Mouse (Mus musculus): ENCODE data around the gene Ddx11. TPM values are rescaled to one million over a fixed set of nuclear protein-coding genes. Genes with fewer than 3 reads are reported as not detected.

Gene Ddx11
- polyA plus RNA-seq (2012; rRNA removed) = 12.9 and 14.3 TPM in 2 replicates

DNA sequence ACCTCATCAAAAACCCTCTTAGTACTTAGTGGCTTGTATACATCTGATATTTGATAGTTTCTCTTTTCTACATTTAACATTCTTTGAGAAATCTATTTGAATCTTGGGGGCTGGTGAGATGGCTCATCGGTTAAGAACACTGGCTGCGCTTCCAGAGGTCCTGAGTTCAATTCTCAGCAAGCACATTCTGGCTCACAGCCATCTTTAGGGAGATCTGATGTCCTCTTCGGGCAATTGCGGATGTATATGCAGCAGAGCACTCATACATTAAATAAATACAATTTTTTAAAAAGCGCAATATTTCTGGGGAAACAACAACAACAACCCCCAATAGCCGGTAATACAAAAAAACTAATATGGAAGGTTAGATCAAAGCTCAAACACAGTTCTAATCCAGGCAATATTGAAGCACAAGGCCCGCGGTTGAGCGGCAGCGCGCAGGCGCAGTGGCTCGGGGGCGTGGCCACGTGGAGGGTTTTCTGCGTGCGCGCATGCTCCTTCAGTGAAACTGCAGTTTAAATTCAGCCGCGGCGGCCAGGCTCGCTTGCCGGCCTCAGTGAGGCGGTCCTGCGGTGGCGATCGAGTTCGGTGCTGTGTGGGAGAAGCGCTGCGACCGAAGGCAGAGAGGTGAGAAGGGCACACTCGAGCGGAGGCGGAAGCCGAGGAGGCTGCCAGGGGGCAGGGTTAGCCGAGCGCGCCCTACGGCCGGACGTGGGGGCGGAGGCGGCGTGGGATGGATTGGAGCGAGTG lies at the start of gene Ddx11:
TSS of gene Ddx11 (plus strand) at position 455 of the 750 bp plus-strand sequence.

DNA sequence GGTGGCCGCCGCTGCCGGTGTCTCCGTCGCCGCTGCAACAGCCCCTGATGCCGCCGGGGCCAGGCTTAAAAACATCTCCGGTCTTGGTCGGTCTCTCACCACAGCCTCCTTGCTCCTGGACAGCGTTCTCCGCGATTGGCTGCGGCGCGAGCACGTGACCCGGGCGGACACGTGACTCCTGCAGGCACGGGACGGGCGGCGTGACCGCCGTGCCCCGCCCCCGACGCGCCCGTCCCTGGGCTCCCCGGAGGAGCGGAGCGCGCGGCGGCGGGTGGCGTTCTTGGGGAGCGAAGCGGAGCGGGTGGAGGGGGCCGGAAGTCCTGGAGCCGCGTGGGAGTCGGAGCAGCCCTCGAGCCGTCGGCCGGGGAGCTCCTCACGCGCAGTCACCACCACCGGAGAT lies 46.4 kb upstream of the Ddx11 start, which contains the start of gene Ankrd12:
TSS of gene Ankrd12 (minus strand) at position 156 of the 400 bp plus-strand sequence.

DNA sequence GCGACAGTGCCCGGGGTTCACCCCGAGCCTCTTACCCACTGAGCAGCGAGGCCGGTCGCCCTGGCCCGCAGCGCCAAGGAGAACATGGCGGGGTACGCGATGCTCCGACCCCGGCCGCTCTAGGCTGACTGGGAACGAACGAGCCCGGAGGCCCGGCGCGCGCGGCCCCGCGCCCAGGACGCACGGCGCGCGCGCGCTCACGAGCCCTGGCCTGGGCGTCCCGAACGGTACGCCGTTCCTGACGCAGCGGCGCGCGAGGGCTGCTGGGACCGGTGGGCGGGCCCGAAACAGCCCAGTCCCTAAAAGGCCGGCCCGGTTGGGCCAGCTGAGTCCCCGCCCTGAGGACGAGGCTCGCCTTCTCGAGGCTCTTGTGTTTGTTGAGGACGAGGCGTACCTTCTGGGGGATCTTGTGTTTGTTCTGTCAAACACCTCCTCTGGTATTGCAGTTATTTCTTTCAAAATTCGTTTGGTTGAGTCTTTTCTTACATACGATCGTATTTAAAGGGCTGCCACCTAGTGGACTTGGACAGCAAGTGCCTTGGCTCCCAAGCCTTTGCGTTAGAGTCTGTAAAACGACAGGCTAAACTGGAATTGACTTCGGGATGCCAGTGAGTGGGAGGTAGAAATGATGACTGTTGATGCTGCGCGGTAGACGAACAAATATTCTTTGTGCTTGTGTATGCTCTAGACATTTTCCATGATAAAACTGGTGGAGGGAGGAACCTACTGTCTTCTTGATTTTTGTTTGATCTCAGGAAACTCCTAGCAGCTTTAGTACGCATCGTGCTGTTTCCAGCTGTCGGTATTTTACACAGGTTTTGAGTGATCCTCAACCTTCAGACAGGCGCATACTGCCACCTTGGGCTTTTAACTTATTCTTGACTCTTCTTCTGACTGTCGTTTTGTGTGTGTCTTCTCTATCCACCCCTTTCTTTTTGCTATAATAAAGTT lies 21.7 kb upstream of the Ddx11 start, which contains the start of gene Ndufv2:
TSS of gene Ndufv2 (minus strand) at position 180 of the 951 bp plus-strand sequence.

DNA sequence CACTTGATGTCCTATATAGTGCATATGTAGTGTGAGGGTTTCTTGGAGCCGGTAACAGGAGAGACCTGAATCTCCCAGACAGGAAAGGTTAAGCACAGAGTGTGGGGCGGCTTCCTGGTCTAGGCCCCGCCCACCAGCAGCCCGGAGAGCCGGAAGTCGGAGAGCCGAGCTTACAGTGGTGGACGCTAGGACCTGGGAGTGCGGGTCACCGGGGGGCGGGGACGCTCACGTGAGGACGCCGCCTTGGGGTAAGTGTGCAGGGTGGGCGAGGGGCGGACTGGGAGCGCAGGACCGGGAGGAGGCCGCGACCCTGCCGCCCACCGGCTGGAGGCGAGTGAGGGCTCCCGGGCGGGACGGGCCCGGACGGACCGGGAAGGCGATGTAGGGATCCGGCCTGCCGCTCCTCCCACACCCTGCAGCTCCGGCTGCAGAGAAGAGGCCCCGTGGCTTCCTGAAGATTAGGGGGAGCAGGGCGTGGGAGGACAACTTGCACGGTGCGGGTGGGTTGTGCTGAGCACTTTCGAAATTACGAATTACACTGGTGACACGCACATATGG lies 11.8 kb upstream of the Ddx11 start, which contains the start of gene Washc1:
TSS of gene Washc1 (plus strand) at position 144 of the 558 bp plus-strand sequence.

Other genes starting within 250 kb of the Ddx11 start
- gene Ralbp1, start 237.7 kb upstream of the Ddx11 start, polyA plus RNA-seq (2012; rRNA removed) = 34.6 and 35.9 TPM in 2 replicates
- gene Twsg1, start 172.3 kb upstream of the Ddx11 start, polyA plus RNA-seq (2012; rRNA removed) = 53.0 and 56.2 TPM in 2 replicates
- 19.6 and 20.6 TPM in 2 replicates for gene Ankrd12, start 46.4 kb upstream of the Ddx11 start, polyA plus RNA-seq (2012; rRNA removed)
- gene Ndufv2, start 22.0 kb upstream of the Ddx11 start, polyA plus RNA-seq (2012; rRNA removed) = 138 and 159 TPM in 2 replicates
- gene Washc1, start 12.0 kb upstream of the Ddx11 start, polyA plus RNA-seq (2012; rRNA removed) = 54.5 and 56.3 TPM in 2 replicates

Measured in central nervous system, embryonic 14 days (tissue).